Mouse (Mus musculus): Measurements from ENCODE around the gene Klhl7. TPM values are rescaled to one million over a fixed set of nuclear protein-coding genes. Genes with fewer than 3 reads are reported as not detected.

The Klhl7 gene
- polyA plus RNA-seq (2015; fragmentation: Nextera tagmentation; extraction: Ambion mirVana) = 46.4 and 52.3 TPM in 2 replicates

DNA sequence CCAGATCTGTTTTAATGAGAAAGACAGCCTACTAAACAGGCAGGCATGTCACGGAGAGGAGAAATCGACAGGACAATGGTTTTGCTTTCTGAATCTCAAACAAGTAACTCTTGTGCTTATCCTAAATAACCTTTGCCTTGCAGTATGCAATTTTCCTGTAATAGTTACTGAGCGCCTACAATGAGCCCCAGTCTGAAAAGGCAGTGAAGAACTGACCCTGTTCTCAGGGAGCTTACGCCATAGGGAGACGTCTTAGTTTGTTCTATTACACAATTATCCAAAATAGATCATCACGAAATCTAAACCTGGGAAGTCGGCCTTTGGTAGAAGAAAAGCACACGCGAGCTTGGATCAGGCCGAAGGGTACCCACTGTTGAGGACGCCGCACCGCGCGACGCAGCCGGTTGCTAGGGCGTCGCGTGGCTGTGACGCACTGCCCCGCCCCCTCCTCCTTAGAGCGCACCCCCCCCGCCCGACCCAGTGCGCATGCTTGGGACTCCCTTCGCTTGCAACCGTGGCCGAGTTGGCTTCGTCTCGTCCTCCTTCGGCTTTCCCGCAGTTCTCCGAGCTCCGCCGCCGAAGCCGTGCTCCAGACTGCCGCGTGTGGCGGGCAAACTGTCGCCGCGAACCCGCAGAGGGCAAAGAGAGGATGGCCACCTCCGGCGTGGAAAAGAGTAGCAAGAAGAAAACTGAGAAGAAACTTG, at the start of gene Klhl7:
Gene Klhl7, plus strand, starts transcription at position 500 of the 704 bp plus-strand sequence.
- ATAC-seq (ENCODE audit: insufficient read depth, low FRiP score) = peak; percentile 96
- H3K4me3 ChIP-seq (replicated peaks; ENCODE audit: low read length) = peak within 1 kb of the TSS; percentile 84
- H3K9me3 ChIP-seq (replicated peaks; ENCODE audit: control insufficient read depth, low read length) = no peaks in the 10 kb centered on the region
- H3K27ac ChIP-seq (ENCODE audit: low read length) = peak within 1 kb of the TSS; percentile 92
- H3K36me3 ChIP-seq (ENCODE audit: control insufficient read depth, insufficient read depth, low read length) = no peaks in the 10 kb centered on the region
- 2% methylated on average over 47 of the region's 47 CpGs for WGBS
- peak within 1 kb of the TSS; percentile 87 for H3K9ac ChIP-seq (ENCODE audit: low read length)
- peaks cover 7% of the 10 kb centered on the region for H3K4me1 ChIP-seq (ENCODE audit: control insufficient read depth, insufficient read depth, low read length)
- peak within 1 kb of the TSS; percentile 66 for H3K4me2 ChIP-seq (ENCODE audit: low read depth, low read length)
- H3K27me3 ChIP-seq (ENCODE audit: control insufficient read depth, insufficient read depth, low read length) = no peaks in the 10 kb centered on the region

DNA sequence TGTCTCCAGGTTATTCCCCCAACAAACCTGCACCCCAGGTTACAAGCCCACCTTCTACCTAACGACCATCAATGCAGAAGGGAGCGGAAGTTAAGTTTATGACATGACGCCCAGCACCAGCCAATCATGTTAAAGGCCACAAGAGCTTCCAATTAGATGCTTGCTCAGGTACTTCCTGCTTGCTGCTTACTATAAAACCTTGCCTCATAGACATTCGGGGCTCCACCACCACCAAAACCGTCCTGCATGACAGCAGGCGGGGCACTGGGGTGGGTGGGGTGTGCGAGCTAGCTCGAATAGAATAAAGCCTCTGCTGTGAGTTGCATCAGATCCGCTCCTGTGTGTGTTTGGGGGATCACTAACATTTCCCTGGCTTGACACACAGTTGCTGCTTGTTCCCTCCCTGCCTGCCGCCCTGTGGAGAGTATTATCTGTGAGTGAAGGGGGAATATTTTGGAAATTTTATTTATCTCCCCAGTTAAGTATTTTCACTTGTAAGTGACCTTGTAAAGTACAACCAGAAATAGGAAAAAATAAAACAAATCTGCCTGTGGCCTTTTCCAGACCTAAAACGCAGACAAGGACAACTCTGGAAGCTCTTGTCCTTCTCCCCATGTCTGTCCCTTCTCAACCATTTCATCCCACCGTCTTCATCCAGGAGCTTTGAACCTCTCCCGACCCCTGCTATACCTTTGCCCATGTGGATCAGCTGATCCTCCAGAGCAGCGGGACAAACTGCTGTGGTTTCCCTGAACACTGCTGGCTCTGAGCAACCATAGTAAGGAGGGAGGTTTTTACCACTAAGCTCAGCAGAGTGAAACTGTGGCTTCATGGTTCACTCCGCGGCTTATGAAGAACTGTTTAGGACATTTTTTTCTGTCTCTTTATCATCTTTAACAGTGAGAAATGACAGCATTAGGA, 48.4 kb upstream of the Klhl7 start:
- 59% methylated on average over 16 of the region's 16 CpGs for WGBS
- Histone ChIP-seq H3K9ac (ENCODE audit: low read length) (no peak overlapping the region), H3K27me3 (ENCODE audit: control insufficient read depth, insufficient read depth, low read length) (no peaks in the 10 kb centered on the region), H3K36me3 (ENCODE audit: control insufficient read depth, insufficient read depth, low read length) (no peaks in the 10 kb centered on the region), H3K9me3 (replicated peaks; ENCODE audit: control insufficient read depth, low read length) (no peaks in the 10 kb centered on the region), H3K4me1 (ENCODE audit: control insufficient read depth, insufficient read depth, low read length) (peaks cover 15% of the 10 kb centered on the region), H3K4me3 (replicated peaks; ENCODE audit: low read length) (no peak overlapping the region), H3K4me2 (ENCODE audit: low read depth, low read length) (no peak overlapping the region), H3K27ac (ENCODE audit: low read length) (no peak overlapping the region)
- no peak for ATAC-seq (ENCODE audit: insufficient read depth, low FRiP score)

DNA sequence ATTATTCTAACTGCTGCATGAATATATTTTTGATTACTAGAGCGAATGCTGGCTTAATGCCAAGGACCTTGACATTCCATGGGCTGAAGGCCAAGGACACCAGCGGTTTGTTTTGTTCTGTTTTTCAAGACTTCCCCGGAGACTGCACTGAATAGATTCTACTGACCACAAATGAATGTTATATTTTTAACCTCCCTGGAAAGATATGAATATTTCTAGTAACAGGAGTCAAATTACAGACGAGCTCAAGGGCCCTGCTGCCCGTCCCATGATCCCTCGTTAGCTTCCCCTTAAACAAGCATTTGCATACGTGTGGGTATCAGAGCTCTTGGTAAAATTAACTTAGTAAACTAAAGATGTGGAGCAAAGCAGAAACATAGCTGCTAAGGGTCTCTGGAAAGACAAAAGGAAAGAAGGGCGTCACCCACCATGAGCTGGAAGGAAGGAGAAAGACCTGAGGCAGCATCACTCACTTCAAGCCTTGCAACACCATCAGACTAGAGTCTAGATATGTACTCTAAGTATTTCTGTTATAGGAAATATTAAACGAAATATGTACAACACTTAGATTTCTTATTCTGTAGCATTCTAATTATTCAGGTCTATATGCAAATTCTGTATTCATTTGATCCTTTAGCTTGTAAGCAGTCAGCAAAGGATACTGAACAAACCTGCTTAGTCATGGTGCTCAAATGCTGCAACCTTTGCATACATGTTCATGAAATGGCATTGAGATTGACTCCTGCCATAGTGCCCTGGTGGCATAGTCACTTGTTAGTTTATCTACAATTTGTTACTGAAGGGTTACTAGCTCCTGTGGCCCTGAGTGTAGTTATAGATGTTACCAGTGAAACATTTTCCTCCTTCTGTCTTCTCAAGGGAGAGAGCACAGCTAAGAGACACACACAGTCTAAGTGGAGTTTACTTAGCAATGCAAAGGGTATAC, 46.9 kb upstream of the Klhl7 start:
- H3K9me3 ChIP-seq (replicated peaks; ENCODE audit: control insufficient read depth, low read length) = no peaks in the 10 kb centered on the region
- peak; percentile 56; the same call in 1 of the 2 replicates for ATAC-seq (ENCODE audit: insufficient read depth, low FRiP score)
- no peaks in the 10 kb centered on the region for H3K27me3 ChIP-seq (ENCODE audit: control insufficient read depth, insufficient read depth, low read length)
- H3K4me2 ChIP-seq (ENCODE audit: low read depth, low read length) = 0 out of 2 replicates have a peak overlapping the region, but pooled peaks have one; percentile 4
- H3K4me3 ChIP-seq (replicated peaks; ENCODE audit: low read length) = no peak overlapping the region
- no peak overlapping the region for H3K27ac ChIP-seq (ENCODE audit: low read length)
- H3K9ac ChIP-seq (ENCODE audit: low read length) = no peak overlapping the region
- H3K36me3 ChIP-seq (ENCODE audit: control insufficient read depth, insufficient read depth, low read length) = no peaks in the 10 kb centered on the region
- 36% methylated on average over 9 of the region's 9 CpGs for WGBS
- peaks cover 4% of the 10 kb centered on the region for H3K4me1 ChIP-seq (ENCODE audit: control insufficient read depth, insufficient read depth, low read length)

DNA sequence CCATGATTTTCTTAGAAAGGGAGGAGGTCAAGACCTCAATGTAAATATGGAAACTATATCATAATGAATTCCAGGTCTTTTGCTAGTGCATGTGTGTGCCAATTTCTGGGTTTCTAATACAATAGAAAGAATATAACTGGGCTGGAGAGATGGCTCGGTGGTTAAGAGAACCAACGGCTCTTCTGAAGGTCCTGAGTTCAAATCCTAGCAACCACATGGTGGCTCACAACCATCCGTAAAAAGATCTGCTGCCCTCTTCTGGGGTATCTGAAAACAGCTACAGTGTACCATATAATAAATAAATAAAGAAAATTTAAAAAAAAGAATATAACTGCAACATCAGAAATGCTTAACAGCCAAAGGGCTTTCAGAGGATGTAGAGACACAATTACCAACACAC, 46.0 kb upstream of the Klhl7 start:
- H3K36me3 ChIP-seq (ENCODE audit: control insufficient read depth, insufficient read depth, low read length) = no peaks in the 10 kb centered on the region
- H3K4me2 ChIP-seq (ENCODE audit: low read depth, low read length) = no peak overlapping the region
- H3K9ac ChIP-seq (ENCODE audit: low read length) = no peak overlapping the region
- H3K4me1 ChIP-seq (ENCODE audit: control insufficient read depth, insufficient read depth, low read length) = peaks cover 4% of the 10 kb centered on the region
- H3K27ac ChIP-seq (ENCODE audit: low read length) = no peak overlapping the region
- no peaks in the 10 kb centered on the region for H3K9me3 ChIP-seq (replicated peaks; ENCODE audit: control insufficient read depth, low read length)
- WGBS = 91% methylated on average over 3 of the region's 3 CpGs
- no peak for ATAC-seq (ENCODE audit: insufficient read depth, low FRiP score)
- no peaks in the 10 kb centered on the region for H3K27me3 ChIP-seq (ENCODE audit: control insufficient read depth, insufficient read depth, low read length)
- no peak overlapping the region for H3K4me3 ChIP-seq (replicated peaks; ENCODE audit: low read length)

DNA sequence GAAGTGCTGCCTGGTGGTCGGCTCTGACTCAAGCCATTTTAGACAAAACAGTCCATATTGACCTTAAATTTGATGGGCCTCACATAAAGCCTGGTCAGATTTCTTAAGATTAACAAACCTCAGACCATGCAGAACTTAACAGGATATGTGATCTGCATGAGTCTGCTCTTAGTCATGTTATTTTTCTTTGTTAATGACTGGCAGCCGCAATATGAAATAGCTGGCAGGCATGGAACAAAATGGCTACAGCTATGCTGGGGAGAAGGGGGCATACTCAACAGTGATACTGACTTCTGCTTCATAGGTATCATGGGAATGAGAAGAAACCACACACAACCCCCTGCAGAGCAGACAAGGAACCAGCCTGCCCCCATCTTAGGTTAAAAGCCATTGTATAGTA, 43.5 kb upstream of the Klhl7 start:
- 84% methylated on average over 2 of the region's 2 CpGs for WGBS
- peaks cover 4% of the 10 kb centered on the region for H3K4me1 ChIP-seq (ENCODE audit: control insufficient read depth, insufficient read depth, low read length)
- H3K27ac ChIP-seq (ENCODE audit: low read length) = no peak overlapping the region

DNA sequence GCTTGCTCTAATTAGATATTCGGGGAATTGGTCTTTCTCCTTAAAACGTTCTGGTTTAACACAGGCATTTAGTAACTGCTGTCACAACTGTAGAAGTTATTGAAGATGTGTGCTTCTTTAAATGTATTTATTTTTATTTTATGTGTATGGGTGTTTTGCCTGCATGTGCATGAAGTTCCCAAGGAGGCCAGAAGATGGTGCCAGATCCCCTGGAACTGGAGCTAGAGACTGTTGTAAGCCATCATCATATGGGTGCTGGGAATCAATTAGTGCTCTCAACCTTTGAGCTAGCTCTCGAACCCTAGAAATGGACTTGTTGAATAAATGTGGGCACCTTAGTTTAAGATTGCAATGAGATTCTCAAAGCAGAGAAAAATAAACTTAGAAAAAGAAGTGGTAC, 42.8 kb upstream of the Klhl7 start:
- Histone ChIP-seq H3K9ac (ENCODE audit: low read length) (no peak overlapping the region), H3K4me2 (ENCODE audit: low read depth, low read length) (no peak overlapping the region), H3K27me3 (ENCODE audit: control insufficient read depth, insufficient read depth, low read length) (no peaks in the 10 kb centered on the region), H3K27ac (ENCODE audit: low read length) (no peak overlapping the region), H3K9me3 (replicated peaks; ENCODE audit: control insufficient read depth, low read length) (no peaks in the 10 kb centered on the region), H3K4me3 (replicated peaks; ENCODE audit: low read length) (no peak overlapping the region), H3K36me3 (ENCODE audit: control insufficient read depth, insufficient read depth, low read length) (no peaks in the 10 kb centered on the region), H3K4me1 (ENCODE audit: control insufficient read depth, insufficient read depth, low read length) (no peaks in the 10 kb centered on the region)
- WGBS = 72% methylated on average over 3 of the region's 3 CpGs
- no peak for ATAC-seq (ENCODE audit: insufficient read depth, low FRiP score)

More for the DNA sequence above, 43.5 kb upstream of the Klhl7 start:
- H3K4me2 ChIP-seq (ENCODE audit: low read depth, low read length) = no peak overlapping the region
- no peaks in the 10 kb centered on the region for H3K9me3 ChIP-seq (replicated peaks; ENCODE audit: control insufficient read depth, low read length)
- no peak overlapping the region for H3K9ac ChIP-seq (ENCODE audit: low read length)
- H3K27me3 ChIP-seq (ENCODE audit: control insufficient read depth, insufficient read depth, low read length) = no peaks in the 10 kb centered on the region
- no peaks in the 10 kb centered on the region for H3K36me3 ChIP-seq (ENCODE audit: control insufficient read depth, insufficient read depth, low read length)
- ATAC-seq (ENCODE audit: insufficient read depth, low FRiP score) = no peak
- no peak overlapping the region for H3K4me3 ChIP-seq (replicated peaks; ENCODE audit: low read length)

DNA sequence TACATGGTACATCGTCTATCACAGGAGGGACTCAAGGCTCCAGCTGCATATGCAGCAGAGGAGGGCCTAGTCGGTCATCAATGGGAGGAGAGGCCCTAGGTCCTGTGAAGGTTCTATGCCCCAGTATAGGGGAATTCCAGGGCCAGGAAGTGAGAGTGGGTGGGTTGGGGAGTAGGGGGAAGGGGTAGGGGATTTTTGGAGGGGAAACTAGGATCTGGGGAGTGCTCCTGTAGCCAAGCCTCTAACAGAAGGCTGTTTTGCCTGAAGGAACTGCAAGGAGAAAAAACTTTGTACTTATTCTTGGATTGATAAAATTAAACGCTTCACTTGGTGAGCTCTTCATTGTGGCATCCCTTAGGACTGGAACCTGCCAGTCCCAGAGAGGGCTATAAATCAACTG, 39.5 kb upstream of the Klhl7 start:
- H3K36me3 ChIP-seq (ENCODE audit: control insufficient read depth, insufficient read depth, low read length) = no peaks in the 10 kb centered on the region
- no peak for ATAC-seq (ENCODE audit: insufficient read depth, low FRiP score)
- no peaks in the 10 kb centered on the region for H3K4me1 ChIP-seq (ENCODE audit: control insufficient read depth, insufficient read depth, low read length)
- no peaks in the 10 kb centered on the region for H3K9me3 ChIP-seq (replicated peaks; ENCODE audit: control insufficient read depth, low read length)
- H3K27ac ChIP-seq (ENCODE audit: low read length) = no peak overlapping the region
- H3K4me3 ChIP-seq (replicated peaks; ENCODE audit: low read length) = no peak overlapping the region
- H3K4me2 ChIP-seq (ENCODE audit: low read depth, low read length) = no peak overlapping the region
- H3K9ac ChIP-seq (ENCODE audit: low read length) = no peak overlapping the region
- WGBS = 52% methylated on average over 3 of the region's 3 CpGs
- no peaks in the 10 kb centered on the region for H3K27me3 ChIP-seq (ENCODE audit: control insufficient read depth, insufficient read depth, low read length)

DNA sequence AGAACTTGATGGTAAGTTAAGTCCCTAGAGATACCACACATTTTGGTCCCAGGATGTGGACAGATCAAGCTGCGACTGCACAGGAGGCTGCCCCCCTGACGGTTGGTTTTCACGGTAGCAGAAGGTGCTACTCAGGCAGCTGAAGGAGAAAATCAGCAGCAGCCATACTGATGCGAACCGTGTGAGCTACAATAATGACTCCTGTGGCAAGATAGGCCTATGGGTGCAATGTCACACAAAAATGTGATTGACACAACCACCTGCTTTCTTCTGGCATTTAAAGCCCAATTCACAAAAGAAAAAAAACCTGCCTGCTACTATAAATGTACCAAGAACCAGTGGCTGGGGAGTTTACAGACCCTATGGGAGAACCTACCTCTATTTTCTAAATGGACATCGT, 37.4 kb upstream of the Klhl7 start:
- no peak overlapping the region for H3K4me3 ChIP-seq (replicated peaks; ENCODE audit: low read length)
- no peaks in the 10 kb centered on the region for H3K27me3 ChIP-seq (ENCODE audit: control insufficient read depth, insufficient read depth, low read length)
- H3K9ac ChIP-seq (ENCODE audit: low read length) = no peak overlapping the region
- ATAC-seq (ENCODE audit: insufficient read depth, low FRiP score) = no peak
- no peaks in the 10 kb centered on the region for H3K9me3 ChIP-seq (replicated peaks; ENCODE audit: control insufficient read depth, low read length)
- H3K4me1 ChIP-seq (ENCODE audit: control insufficient read depth, insufficient read depth, low read length) = no peaks in the 10 kb centered on the region
- H3K4me2 ChIP-seq (ENCODE audit: low read depth, low read length) = no peak overlapping the region
- no peaks in the 10 kb centered on the region for H3K36me3 ChIP-seq (ENCODE audit: control insufficient read depth, insufficient read depth, low read length)
- no peak overlapping the region for H3K27ac ChIP-seq (ENCODE audit: low read length)
- WGBS = 83% methylated on average over 6 of the region's 6 CpGs

All from stomach, embryonic 16.5 days (tissue).